Mouse (Mus musculus): ENCODE data around the gene Ppp1r18.
A peak's percentile ranks its signal among the peaks of the same experiment; 100 is the strongest.
"Not testable (repeated sequence)": the region's sequence is repeated elsewhere in the genome, so short reads cannot be mapped to it uniquely, and the experiment has no call there.

The Ppp1r18 gene

DNA sequence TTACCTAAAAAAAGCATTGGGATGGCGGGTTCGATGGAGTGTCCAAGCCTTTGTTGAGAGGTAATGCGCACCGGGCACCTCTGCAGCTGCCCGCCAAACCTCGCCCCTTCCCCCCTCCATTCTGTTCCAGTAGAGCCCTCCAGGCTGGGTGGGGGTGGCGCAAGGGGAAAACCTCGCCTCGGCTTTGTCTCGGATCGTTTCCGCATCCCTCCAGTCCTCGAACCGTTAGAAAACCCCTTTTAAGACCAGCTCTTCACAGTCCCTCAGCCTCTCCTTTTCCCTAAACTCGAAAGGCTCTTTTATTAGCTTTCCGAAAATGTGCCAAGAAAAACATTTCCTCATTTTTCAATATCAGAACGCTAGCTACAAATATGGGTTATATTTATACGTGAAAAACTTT is 27.9 kb upstream of the Ppp1r18 start:
- peak; percentile 57 to 59 for DNase-seq

DNA sequence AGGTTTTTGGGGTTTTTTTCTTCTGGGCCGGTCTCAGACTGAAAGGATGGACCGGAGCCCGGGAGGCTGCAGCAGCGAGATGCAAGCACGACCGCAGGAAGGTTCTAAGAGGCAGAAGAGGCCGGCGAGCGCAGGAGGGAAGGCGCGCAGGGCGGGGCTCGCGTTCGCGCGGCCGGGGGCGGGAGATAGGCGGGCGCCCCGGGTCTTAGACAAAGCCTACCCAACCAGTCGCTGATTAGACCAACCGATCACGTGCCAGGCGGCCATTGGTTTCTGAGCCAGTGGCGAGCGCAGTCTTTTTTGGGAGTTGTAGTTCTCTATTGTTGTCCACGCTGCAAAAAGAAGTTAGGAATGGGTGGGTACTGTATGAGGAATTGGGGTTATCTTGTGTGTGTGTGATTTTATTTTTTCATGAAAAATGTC is 27.3 kb upstream of the Ppp1r18 start, which contains the start of gene Tubb5:
Gene Tubb5, minus strand, starts transcription at position 185 of the 423 bp plus-strand sequence.
- peak; percentile 97 to 98 for DNase-seq

DNA sequence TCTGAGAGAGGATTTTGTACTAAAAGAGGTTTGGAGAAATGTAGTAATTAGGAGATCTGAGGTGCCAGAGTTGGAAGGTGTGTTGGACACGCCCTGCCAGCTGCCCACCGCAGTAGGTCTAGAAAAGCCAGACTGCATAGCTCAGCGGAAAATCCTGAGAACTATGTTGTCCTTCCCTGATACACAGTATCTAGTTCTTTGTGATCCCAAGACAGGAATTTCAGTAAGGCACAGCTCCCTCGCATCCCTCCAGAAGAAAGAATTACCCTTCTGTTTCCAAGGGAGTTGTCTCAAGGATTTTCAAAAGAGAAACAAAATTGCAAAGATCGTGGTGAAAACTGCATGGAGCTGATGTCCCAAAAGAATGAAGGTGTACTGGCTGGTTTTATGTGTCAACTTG is 26.8 kb upstream of the Ppp1r18 start:
- DNase-seq: no peak

- DNase-seq: not testable (repeated sequence)
These were observed 26.4 kb upstream of the Ppp1r18 start for GRCm38 (mm10) chr17:35839002-35839401.

- peak in 1 of 2 experiments; percentile 36 for DNase-seq
These were observed 24.8 kb upstream of the Ppp1r18 start for GRCm38 (mm10) chr17:35840561-35840960.

DNA sequence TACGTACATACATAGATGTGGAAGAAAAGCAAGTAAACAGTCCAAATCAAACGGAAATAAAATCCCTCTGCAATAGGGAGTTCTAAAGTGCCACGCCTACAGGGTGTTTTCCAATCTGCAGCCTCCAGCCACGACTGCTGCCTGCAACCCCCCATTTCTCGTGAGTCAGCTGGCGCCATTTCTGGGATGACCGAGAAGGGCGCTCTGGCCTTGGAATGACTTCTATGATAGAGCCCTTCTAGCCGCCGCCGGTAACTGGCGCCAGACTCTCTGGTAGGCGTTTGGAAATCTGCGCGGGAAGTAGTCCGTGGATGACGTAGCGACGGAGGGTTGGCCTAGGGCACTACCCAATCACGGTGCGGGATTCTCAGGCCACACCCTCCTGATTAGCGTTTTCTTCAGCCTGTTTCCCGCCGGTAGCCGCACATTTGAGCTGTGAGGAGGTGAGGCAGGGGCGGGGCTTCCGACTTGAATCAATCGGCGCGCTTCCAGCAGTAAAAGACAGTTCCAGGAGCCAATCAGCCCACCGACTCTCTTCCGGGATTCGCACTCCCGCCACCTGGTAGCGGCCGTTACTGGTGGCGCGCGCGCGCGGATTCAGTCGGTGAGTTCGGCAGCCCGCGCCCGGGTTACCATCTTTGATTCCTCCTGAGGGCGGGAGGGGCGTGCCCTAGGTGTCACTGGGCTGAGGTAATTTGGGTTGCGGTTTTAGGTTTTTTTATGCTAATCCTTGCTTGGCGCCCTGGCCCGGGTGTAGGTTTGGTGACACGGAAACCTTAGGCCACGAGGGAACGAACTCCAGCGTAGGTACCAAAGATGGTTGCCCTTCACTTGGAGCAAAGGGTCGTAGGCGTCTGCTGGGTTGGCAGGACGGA is 24.1 kb upstream of the Ppp1r18 start, which contains the start of gene Mdc1:
Gene Mdc1, plus strand, starts transcription at position 440 of the 875 bp plus-strand sequence.
- peak; percentile 99 to 100 for DNase-seq

DNA sequence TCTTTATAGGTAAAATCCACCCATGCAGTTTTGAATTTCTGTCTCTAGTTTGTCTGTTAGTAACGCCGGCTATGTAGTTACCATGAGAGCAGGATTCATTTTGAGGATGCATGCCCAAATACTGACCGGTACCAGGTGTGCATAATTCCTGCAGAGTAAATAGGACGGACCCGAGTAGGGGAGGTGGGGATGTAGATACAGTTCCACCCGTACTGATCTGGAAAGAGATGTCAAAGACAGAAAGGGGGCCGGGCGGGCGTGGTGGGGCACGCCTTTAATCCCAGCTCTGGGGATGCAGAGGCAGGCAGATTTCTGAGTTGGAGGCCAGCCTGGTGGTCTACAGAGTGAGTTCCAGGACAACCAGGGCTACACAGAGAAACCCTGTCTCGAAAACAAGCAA is 23.4 kb upstream of the Ppp1r18 start:
- no peak for DNase-seq

GRCm38 (mm10) chr17:35843514-35843913 is 21.9 kb upstream of the Ppp1r18 start:
- DNase-seq: no peak

DNA sequence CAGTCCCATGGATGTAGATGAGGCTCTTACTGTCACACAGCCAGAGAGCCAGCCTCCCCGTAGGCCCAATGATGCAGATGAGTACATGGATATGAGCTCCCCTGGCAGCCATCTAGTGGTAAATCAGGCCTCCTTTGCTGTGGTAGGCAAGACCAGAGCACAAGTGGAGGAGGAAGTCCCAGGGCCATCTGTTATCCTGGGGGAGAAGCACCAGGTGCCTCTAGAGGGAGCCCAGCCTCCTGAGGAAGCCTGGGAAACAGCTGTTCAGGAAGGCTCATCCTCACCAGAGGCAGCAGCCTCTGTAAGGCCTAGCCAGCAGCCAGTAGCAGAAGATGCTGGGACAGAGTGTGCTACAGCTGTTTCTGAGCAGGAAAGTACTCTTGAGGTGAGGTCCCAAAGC is 17.3 kb upstream of the Ppp1r18 start:
- DNase-seq: no peak

- DNase-seq: no peak
These were observed 14.4 kb upstream of the Ppp1r18 start for GRCm38 (mm10) chr17:35850974-35851373.

DNA sequence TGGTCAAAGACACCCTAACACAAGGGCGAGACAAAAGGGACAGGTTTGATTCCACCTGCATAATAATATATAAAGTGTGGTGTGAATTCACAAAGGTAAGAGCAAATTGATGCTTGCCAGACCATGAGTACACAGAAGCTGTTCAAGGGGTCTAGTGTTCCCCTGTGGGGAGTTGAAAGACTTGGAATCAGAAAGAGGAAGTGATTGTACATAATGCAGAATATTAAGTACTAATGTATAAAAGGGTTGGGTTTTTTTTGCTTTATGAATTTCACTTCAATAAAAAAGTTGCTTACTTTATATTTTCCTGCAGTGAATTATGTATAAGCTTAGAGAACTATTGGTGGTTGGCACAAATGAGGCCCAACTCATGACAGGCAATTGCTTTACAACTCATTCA is 6.0 kb upstream of the Ppp1r18 start:
- DNase-seq: no peak

DNA sequence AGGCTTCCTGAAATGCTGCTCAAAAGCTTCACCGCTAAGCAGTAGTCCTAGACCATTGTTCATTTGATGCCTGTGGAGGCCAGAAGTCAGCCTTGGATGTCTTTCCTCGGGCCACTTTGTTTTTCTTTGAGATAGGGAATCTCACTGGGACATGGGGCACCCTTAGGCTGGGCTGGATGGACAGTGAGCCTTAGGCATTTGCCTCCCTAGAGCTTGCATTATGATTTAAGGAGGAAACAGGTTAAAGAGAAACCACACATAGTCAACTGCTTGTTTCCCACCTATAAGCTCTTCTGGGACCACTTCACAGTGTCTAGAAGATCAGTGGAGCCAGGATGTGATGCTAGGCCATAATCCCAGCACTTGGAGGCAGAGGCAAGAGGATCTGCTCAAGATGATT is 5.6 kb upstream of the Ppp1r18 start:
- DNase-seq: no peak

- no peak for DNase-seq
These were observed 4.6 kb upstream of the Ppp1r18 start for GRCm38 (mm10) chr17:35860831-35861197.

DNA sequence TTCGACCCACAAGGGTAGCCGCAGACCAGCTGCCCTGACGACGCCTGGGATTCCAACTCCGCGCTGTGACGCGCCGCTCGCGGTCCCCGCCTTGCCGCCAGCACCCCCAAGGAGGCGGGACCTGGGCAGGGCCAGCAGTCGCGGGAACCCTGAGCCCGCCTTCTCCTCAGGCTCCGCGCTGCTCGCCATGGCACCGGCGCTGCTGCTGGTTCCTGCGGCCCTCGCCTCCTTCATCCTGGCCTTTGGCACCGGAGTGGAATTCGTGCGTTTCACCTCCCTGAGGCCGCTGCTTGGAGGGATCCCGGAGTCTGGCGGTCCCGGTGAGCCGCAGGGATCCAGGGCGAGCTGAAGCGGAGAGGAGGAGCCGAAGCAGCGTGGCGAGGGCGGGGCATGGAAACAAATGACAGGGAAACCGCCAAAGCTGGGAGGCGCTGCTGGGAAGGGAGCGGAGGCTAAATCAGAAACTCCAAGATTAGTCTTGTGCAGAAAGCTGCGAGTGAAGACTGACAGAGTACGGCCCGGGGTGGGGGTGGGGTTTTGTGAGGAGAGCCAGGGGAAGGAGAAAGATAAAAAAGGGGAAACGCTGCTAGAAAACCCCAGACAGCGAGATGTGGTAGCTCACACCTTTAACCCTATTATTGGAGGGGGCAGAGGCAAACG is 4.1 kb upstream of the Ppp1r18 start, which contains the start of gene Nrm:
Gene Nrm, plus strand, starts transcription at position 121 of the 660 bp plus-strand sequence.
- peak; percentile 91 to 94 for DNase-seq

GRCm38 (mm10) chr17:35864832-35865353 is 500 bp upstream of the Ppp1r18 start:
- DNase-seq: no peak

- DNase-seq: peak in 1 of 2 experiments; percentile 54
These were observed 963 bp downstream of the Ppp1r18 start for GRCm38 (mm10) chr17:35866281-35866831.

GRCm38 (mm10) chr17:35866911-35867890 is 1.8 kb downstream of the Ppp1r18 start:
- DNase-seq: peak; percentile 40 to 47

DNA sequence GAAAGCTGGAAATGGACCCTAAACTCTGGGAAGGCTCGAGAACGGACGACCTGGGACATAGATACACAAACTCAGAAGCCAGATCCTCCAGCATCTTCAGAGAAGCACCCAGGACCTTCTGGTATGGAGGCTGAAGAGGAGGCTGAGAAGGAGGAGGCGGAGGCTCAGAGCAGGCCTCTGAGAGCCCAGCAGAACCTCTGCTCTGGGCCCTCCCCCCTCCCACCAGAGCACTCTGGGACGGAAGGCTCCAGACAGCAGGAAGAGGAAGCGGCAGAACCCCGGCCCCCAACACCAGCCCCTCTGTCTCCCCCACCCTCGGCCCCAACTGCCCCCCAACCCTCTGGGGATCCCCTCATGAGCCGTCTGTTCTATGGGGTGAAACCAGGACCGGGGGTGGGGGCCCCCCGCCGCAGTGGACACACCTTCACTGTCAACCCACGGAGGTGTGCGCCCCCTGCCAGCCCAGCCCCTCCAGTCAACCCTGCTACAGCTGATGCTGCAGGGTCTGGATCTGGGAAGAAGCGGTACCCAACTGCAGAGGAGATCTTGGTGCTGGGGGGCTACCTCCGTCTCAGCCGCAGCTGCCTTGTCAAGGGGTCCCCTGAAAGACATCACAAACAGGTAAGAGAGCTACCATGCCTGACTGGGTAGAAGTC is 2.9 kb downstream of the Ppp1r18 start:
- DNase-seq: no peak

- no peak for DNase-seq
These were observed 3.6 kb downstream of the Ppp1r18 start for GRCm38 (mm10) chr17:35868961-35869345.

DNA sequence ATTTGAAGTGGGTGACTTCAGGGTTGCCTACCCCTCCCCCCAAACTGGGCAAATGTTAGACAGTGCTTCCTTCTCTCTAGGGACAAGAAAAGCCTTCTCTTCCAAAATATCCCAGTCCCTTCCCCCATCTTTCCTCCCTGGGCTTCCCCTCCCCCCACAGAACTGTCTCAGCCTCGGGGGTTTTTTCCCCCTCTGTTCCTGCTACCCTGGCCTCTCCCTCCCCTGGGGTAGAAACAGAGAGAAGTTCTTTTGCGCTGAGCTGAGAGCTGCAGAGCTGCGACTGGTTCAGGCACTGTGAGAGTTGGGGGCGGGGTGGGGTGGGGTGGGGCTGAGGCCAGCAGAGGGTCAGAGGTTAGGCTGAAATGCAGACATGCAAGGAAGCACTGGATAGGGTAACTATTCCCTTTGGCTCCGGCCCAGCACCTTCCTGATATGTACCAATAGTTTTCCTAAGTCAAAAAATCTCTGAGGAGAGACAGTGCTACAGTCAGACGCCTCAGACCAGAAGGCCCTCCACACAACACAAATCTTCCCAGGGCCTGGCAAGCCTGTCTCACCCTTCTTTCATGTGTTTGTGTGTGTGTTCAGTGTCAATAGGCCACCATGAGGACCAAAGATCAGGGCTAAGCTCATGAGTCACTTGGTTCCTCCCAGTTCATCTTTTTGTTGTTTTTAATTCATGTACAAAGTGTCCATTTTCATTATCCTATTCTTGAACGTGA is 4.1 kb downstream of the Ppp1r18 start:
- DNase-seq: no peak

Data from cerebellum, adult 18-20 months (tissue).